Mouse (Mus musculus) hindbrain, postnatal 0 days (tissue): ENCODE data around the gene Gm42688. TPM values are rescaled to one million over a fixed set of nuclear protein-coding genes. Genes with fewer than 3 reads are reported as not detected.
A peak's percentile ranks its signal among the peaks of the same experiment; 100 is the strongest.

ENCODE experiments used
- ATAC-seq: fragments of 200-750 bp; cut with Nextera tagmentation; 2 replicates; pipeline ENCODE4 v1.8.0; 2017; ENCODE audit warnings: mild to moderate bottlenecking, moderate TSS enrichment, moderate library complexity
- DNase-seq: peaks from one replicate; pipeline ENCODE4 v3.0.0-alpha.2; 2015; ENCODE audit warnings: low spot score
- H3K27ac ChIP-seq: fragments of 300-500 bp; sonication (generic); 2 replicates; pipeline ENCODE4 v1.5.1; 2014; ENCODE audit warnings: mild to moderate bottlenecking
- H3K27me3 ChIP-seq: fragments of 300-500 bp; sonication (generic); 2 replicates; pipeline ENCODE4 v1.6.1; 2014; ENCODE audit warnings: low read length, mixed read lengths; ENCODE audit not compliant: insufficient read depth
- H3K36me3 ChIP-seq: fragments of 300-500 bp; sonication (generic); 2 replicates; pipeline ENCODE4 v1.6.1; 2014; ENCODE audit warnings: low read length, mixed read lengths; ENCODE audit not compliant: insufficient read depth
- H3K4me1 ChIP-seq: fragments of 300-500 bp; sonication (generic); 2 replicates; pipeline ENCODE4 v1.6.1; 2014; ENCODE audit warnings: antibody characterized with exemption, low read length, mixed read lengths; ENCODE audit not compliant: insufficient read depth
- H3K4me2 ChIP-seq: fragments of 300-500 bp; sonication (generic); 2 replicates; pipeline ENCODE4 v1.6.1; 2014; ENCODE audit warnings: low read depth, mild to moderate bottlenecking, low read length, moderate library complexity, mixed read lengths
- H3K4me3 ChIP-seq: fragments of 300-500 bp; sonication (generic); 2 replicates; pipeline ENCODE4 v1.5.1; 2014; ENCODE audit warnings: low read length
- H3K9ac ChIP-seq: fragments of 300-500 bp; sonication (generic); replicated peaks from 2 replicates; pipeline ENCODE4 v1.6.1; 2014; ENCODE audit warnings: mild to moderate bottlenecking, low read length, moderate library complexity, mixed read lengths
- H3K9me3 ChIP-seq: fragments of 300-500 bp; sonication (generic); 2 replicates; pipeline ENCODE4 v1.6.1; 2016; ENCODE audit warnings: low read length, mixed read lengths
- CTCF ChIP-seq: IDR thresholded peaks from 2 replicates; pipeline ENCODE4 v1.5.1; 2016; ENCODE audit warnings: antibody characterized with exemption, control low read depth, low read depth
- WGBS: fragments of 180-500 bp; shearing (Covaris S2); extraction: QIAGEN DNeasy Blood & Tissue Kit; methylation state at CpG from one replicate; pipeline ENCODE4 v1.1.7; 2014; 5-methylcytosine and 5-hydroxymethylcytosine counted together
- polyA plus RNA-seq: library from polyadenylated mRNA; unstranded; fragments of >200 nt; fragmentation: Nextera tagmentation; extraction: Ambion mirVana; gene quantifications from 2 replicates; pipeline ENCODE4 v1.2.1, GENCODE M21; 2015
- total RNA-seq: library from RNA; depleted of rRNA; stranded (reverse); fragments of >200 nt; gene quantifications from 2 replicates; pipeline ENCODE4 v1.2.3, GENCODE M21; 2014

The Gm42688 gene
- total and polyA plus RNA-seq, 2 experiments from 2014 or later = 3.7 to 4.3 TPM

GRCm38 (mm10) chr6:83137576-83137950, 36.1 kb downstream of the Gm42688 start:
- peak; percentile 54 for ATAC-seq
- WGBS = 3% methylated on average over 12 of the region's 12 CpGs
- H3K27ac ChIP-seq = peak overlapping the region; percentile 89

GRCm38 (mm10) chr6:83138056-83138455, 36.6 kb downstream of the Gm42688 start:
- Histone ChIP-seq H3K4me3 (peak overlapping the region; percentile 28), H3K4me2 (peak overlapping the region; percentile 55), H3K27ac (peak overlapping the region; percentile 89), H3K27me3 (no peaks in the 10 kb centered on the region), H3K9ac (no peak overlapping the region), H3K36me3 (no peaks in the 10 kb centered on the region), H3K9me3 (no peaks in the 10 kb centered on the region), H3K4me1 (peaks cover 18% of the 10 kb centered on the region; the same call in 1 of the 2 replicates)
- 5% methylated on average over 11 of the region's 11 CpGs for WGBS
- TF ChIP-seq CTCF = peak; percentile 32; the same call in 1 of the 2 replicates
- DNase-seq = peak; percentile 46
- ATAC-seq = peak; percentile 46; the same call in 1 of the 2 replicates

More at GRCm38 (mm10) chr6:83137576-83137950, 36.1 kb downstream of the Gm42688 start:
- Histone ChIP-seq H3K9ac (peak overlapping the region; percentile 46), H3K27me3 (no peaks in the 10 kb centered on the region), H3K9me3 (no peaks in the 10 kb centered on the region), H3K36me3 (no peaks in the 10 kb centered on the region), H3K4me3 (peak overlapping the region; percentile 28), H3K4me2 (peak overlapping the region; percentile 55), H3K4me1 (peaks cover 18% of the 10 kb centered on the region; the same call in 1 of the 2 replicates)
- peak; percentile 68 for DNase-seq
- TF ChIP-seq CTCF = peak; percentile 3; the same call in 1 of the 2 replicates

GRCm38 (mm10) chr6:83140044-83140443, 38.6 kb downstream of the Gm42688 start:
- H3K4me1 ChIP-seq = peaks cover 18% of the 10 kb centered on the region; the same call in 1 of the 2 replicates
- 67% methylated on average over 8 of the region's 8 CpGs for WGBS
- H3K36me3 ChIP-seq = no peaks in the 10 kb centered on the region
- ATAC-seq = no peak
- no peak overlapping the region for H3K27ac ChIP-seq
- no peak overlapping the region for H3K4me2 ChIP-seq
- DNase-seq = no peak
- H3K9ac ChIP-seq = no peak overlapping the region
- TF ChIP-seq CTCF = no peak
- no peak overlapping the region for H3K4me3 ChIP-seq
- no peaks in the 10 kb centered on the region for H3K9me3 ChIP-seq
- no peaks in the 10 kb centered on the region for H3K27me3 ChIP-seq

- Histone ChIP-seq H3K27ac (peak overlapping the region; percentile 60; the same call in 1 of the 2 replicates), H3K4me1 (peaks cover 12% of the 10 kb centered on the region; the same call in 1 of the 2 replicates), H3K9me3 (no peaks in the 10 kb centered on the region), H3K4me2 (peak overlapping the region; percentile 65), H3K9ac (peak overlapping the region; percentile 59), H3K4me3 (peak overlapping the region; percentile 35; the same call in 1 of the 2 replicates), H3K27me3 (no peaks in the 10 kb centered on the region), H3K36me3 (no peaks in the 10 kb centered on the region)
- DNase-seq (no peak), ATAC-seq (no peak; the same call in 1 of the 2 replicates)
- TF ChIP-seq CTCF = no peak
- WGBS = 36% methylated on average over 4 of the region's 4 CpGs
Observed at GRCm38 (mm10) chr6:83141636-83142035, 40.2 kb downstream of the Gm42688 start.

GRCm38 (mm10) chr6:83142211-83142731, 40.9 kb downstream of the Gm42688 start:
- peak; percentile 42 for ATAC-seq
- peak overlapping the region; percentile 60; the same call in 1 of the 2 replicates for H3K27ac ChIP-seq
- H3K4me3 ChIP-seq = peak overlapping the region; percentile 35
- H3K9me3 ChIP-seq = no peaks in the 10 kb centered on the region
- peak overlapping the region; percentile 59 for H3K9ac ChIP-seq
- 3% methylated on average over 41 of the region's 41 CpGs for WGBS
- no peaks in the 10 kb centered on the region for H3K36me3 ChIP-seq
- peak overlapping the region; percentile 65 for H3K4me2 ChIP-seq
- H3K27me3 ChIP-seq = no peaks in the 10 kb centered on the region
- peaks cover 12% of the 10 kb centered on the region; the same call in 1 of the 2 replicates for H3K4me1 ChIP-seq
- peak; percentile 50 for DNase-seq
- TF ChIP-seq CTCF = no peak

GRCm38 (mm10) chr6:83142886-83143285, 41.5 kb downstream of the Gm42688 start:
- H3K27ac ChIP-seq = peak overlapping the region; percentile 11; the same call in 1 of the 2 replicates
- DNase-seq (no peak), ATAC-seq (no peak)
- H3K27me3 ChIP-seq = no peaks in the 10 kb centered on the region
- no peaks in the 10 kb centered on the region for H3K36me3 ChIP-seq
- WGBS = 38% methylated on average over 11 of the region's 11 CpGs
- no peak for TF ChIP-seq CTCF
- no peak overlapping the region for H3K4me3 ChIP-seq
- H3K9ac ChIP-seq = no peak overlapping the region; the same call in 1 of the 2 replicates
- H3K4me2 ChIP-seq = peak overlapping the region; percentile 65
- peaks cover 9% of the 10 kb centered on the region; the same call in 1 of the 2 replicates for H3K4me1 ChIP-seq
- H3K9me3 ChIP-seq = no peaks in the 10 kb centered on the region

- Histone ChIP-seq H3K9me3 (no peaks in the 10 kb centered on the region), H3K4me1 (peaks cover 9% of the 10 kb centered on the region; the same call in 1 of the 2 replicates), H3K27ac (no peak overlapping the region), H3K9ac (no peak overlapping the region), H3K4me2 (no peak overlapping the region), H3K4me3 (no peak overlapping the region), H3K27me3 (no peaks in the 10 kb centered on the region), H3K36me3 (0 out of 2 replicates have a peak, but pooled peaks cover 4% of the 10 kb centered on the region)
- WGBS = 80% methylated on average over 2 of the region's 2 CpGs
- ATAC-seq (no peak), DNase-seq (no peak)
- 0 out of 2 replicates have a peak, but pooled peaks have one; percentile 4 for TF ChIP-seq CTCF
Observed at GRCm38 (mm10) chr6:83145209-83145608, 43.8 kb downstream of the Gm42688 start.
